Mouse (Mus musculus) gastrocnemius, postnatal 4 days (tissue): ENCODE results near the gene Clec4f. TPM values are rescaled to one million over a fixed set of nuclear protein-coding genes. Genes with fewer than 3 reads are reported as not detected.
"Not testable (repeated sequence)": the region's sequence is repeated elsewhere in the genome, so short reads cannot be mapped to it uniquely, and the experiment has no call there.

Source experiments
- DNase-seq, 2 experiments: peaks; one replicate each; pipeline ENCODE4 v3.0.0; 2021 to 2022; ENCODE audit warnings: low spot score in 2 of 2, mixed read lengths in 2 of 2
- total RNA-seq, 2 experiments: library from RNA; stranded (reverse); gene quantifications; 2 replicates each; pipeline ENCODE4 v1.2.3; 2021

The Clec4f gene
- total RNA-seq, 2 experiments from 2014 or later: 0.23 TPM; not detected in 1

GRCm38 (mm10) chr6:83634631-83635030 lies 21.4 kb downstream of the Clec4f start:
- not testable (repeated sequence) for DNase-seq

- DNase-seq: not testable (repeated sequence)
These were observed 21.9 kb downstream of the Clec4f start for GRCm38 (mm10) chr6:83634106-83634505.

GRCm38 (mm10) chr6:83631815-83632214 lies 24.2 kb downstream of the Clec4f start:
- no peak for DNase-seq

- DNase-seq: no peak
These were observed 29.2 kb downstream of the Clec4f start for GRCm38 (mm10) chr6:83626781-83627180.

- no peak for DNase-seq
These were observed 36.0 kb downstream of the Clec4f start for GRCm38 (mm10) chr6:83619955-83620354.

GRCm38 (mm10) chr6:83617581-83618335 lies 38.2 kb downstream of the Clec4f start:
- no peak for DNase-seq

- DNase-seq: peak; percentile 50 to 84
These were observed 39.5 kb downstream of the Clec4f start for GRCm38 (mm10) chr6:83616512-83616911.

GRCm38 (mm10) chr6:83614469-83614868 lies 41.5 kb downstream of the Clec4f start:
- DNase-seq: no peak

- no peak for DNase-seq
These were observed 43.0 kb downstream of the Clec4f start for GRCm38 (mm10) chr6:83612976-83613375.

GRCm38 (mm10) chr6:83599636-83600174 lies 56.3 kb downstream of the Clec4f start:
- no peak for DNase-seq

- DNase-seq: no peak
These were observed 56.9 kb downstream of the Clec4f start for GRCm38 (mm10) chr6:83599060-83599550.

- peak in 1 of 2 experiments; percentile 33 for DNase-seq
These were observed 57.3 kb downstream of the Clec4f start for GRCm38 (mm10) chr6:83598646-83599045.

GRCm38 (mm10) chr6:83597988-83598387 lies 58.0 kb downstream of the Clec4f start:
- DNase-seq: no peak

- DNase-seq: no peak
These were observed 61.0 kb downstream of the Clec4f start for GRCm38 (mm10) chr6:83595035-83595434.

Other genes starting within 250 kb of the Clec4f start
- gene Tet3, start 197.1 kb downstream of the Clec4f start, total RNA-seq: 10 to 100 TPM; 63.8 to 74.0 TPM
- gene Dguok, start 149.2 kb downstream of the Clec4f start, total RNA-seq: 10 to 100 TPM; 24.5 to 30.2 TPM
- gene Actg2, start 119.9 kb downstream of the Clec4f start, total RNA-seq: 10 to 100 TPM; 10.7 to 19.4 TPM
- gene Stambp, start 83.5 kb downstream of the Clec4f start, total RNA-seq: 10 to 100 TPM; 15.2 to 15.4 TPM
- gene Cd207, start 21.7 kb upstream of the Clec4f start, total RNA-seq: not detected
- not detected for gene Vax2, start 55.1 kb upstream of the Clec4f start, total RNA-seq
- not detected for gene Atp6v1b1, start 86.8 kb upstream of the Clec4f start, total RNA-seq
- gene Ankrd53, start 106.5 kb upstream of the Clec4f start, total RNA-seq: not detected
- 10 to 100 TPM; 48.6 to 53.3 TPM for gene Tex261, start 119.6 kb upstream of the Clec4f start, total RNA-seq
- 10 to 100 TPM; 23.5 to 28.6 TPM for gene Nagk, start 138.8 kb upstream of the Clec4f start, total RNA-seq
- gene Paip2b, start 175.6 kb upstream of the Clec4f start, total RNA-seq: 10 to 100 TPM; 32.6 to 32.7 TPM
- gene Zfp638, start 210.9 kb upstream of the Clec4f start, total RNA-seq: 10 to 100 TPM; 61.7 to 82.4 TPM